Mouse (Mus musculus): ENCODE data around the gene Igll1.

- TF ChIP-seq MAFK (IDR thresholded peaks at IDR 0.05; ENCODE audit: insufficient read depth, low read depth, low read length) (no peak), HCFC1 (IDR thresholded peaks at IDR 0.05; ENCODE audit: borderline replicate concordance, insufficient read depth, low read length) (no peak)
These were observed 38.5 kb upstream of the Igll1 start for GRCm38 (mm10) chr16:16902329-16902728.
